Mouse (Mus musculus): ENCODE data around the gene Rabep2. TPM values are rescaled to one million over a fixed set of nuclear protein-coding genes. Genes with fewer than 3 reads are reported as not detected.

The Rabep2 gene
- polyA plus RNA-seq, 1 experiment from 2014 or later = 23.3 TPM

DNA sequence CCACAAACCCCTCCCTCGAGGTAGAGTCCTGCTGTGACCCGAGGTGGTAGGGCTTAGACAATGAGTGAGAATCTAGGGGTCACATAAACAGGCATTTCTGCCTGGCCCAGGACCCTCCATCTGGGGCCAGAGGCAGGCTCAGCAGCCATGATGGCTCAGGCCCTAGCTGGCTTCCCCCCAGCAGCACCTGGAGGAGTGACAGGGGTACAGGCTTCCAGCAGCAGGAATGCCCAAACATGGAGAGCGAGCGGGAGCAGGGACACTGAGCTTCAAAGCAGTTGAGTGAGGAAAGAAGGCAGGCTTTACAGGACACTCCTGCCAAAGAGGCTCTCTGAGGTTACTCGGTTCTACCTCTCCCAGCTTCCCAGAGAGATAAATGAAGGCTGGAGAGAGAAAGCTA is 36.3 kb downstream of the Rabep2 start:
- 18% methylated on average over 5 of the region's 5 CpGs for WGBS

DNA sequence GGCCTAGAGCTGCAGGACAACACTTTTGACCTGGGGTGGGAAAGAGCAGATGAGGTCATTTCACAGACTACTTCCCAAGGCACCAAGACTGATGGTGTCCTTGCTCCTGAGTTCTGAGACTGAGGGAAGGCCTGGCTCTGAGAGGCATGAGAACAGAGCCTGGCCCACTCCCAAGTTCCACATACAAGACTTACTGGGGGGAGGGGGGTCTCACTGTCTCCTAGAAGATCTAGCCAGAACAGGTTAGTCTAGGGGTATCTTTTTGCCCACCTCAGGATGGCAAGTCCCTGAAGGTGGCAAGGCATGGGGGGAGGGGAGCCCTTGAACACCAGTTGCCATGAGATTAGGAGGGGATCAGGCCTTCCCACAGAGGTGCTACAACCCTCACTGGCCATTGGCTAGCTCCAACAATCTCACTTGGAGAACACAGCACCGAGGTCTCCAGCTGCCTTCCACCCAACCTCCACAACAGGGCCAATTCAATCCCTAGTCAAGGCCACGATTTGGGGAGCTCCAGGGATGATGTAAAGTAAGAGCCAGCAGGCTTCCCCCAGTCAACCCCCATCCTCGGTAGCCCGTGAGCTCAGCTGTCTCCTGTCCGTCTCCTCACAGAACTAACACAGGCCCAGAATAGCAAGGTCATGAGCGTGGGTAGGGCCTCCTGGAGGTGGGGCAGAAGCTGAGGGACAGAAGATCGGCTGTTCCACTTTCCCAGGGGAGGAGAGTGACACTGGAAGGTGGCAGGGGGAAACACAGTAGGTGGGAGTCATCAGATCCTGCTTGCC is 36.9 kb downstream of the Rabep2 start:
- 12% methylated on average over 7 of the region's 7 CpGs for WGBS
- peak overlapping the region; percentile 83 for H3K27ac ChIP-seq (ENCODE audit: poor library complexity, severe bottlenecking)
- H3K4me2 ChIP-seq = peak overlapping the region; percentile 37; the same call in 1 of the 2 replicates
- 0 out of 2 replicates have a peak overlapping the region, but pooled peaks have one; percentile 27 for H3K9ac ChIP-seq
- H3K9me3 ChIP-seq (replicated peaks) = no peaks in the 10 kb centered on the region
- H3K36me3 ChIP-seq = peaks cover 44% of the 10 kb centered on the region
- H3K4me3 ChIP-seq = no peak overlapping the region
- ATAC-seq (ENCODE audit: insufficient number of reproducible peaks, low FRiP score) = no peak
- 0 out of 2 replicates have a peak, but pooled peaks cover 4% of the 10 kb centered on the region for H3K27me3 ChIP-seq (replicated peaks)
- peaks cover 42% of the 10 kb centered on the region for H3K4me1 ChIP-seq (replicated peaks)

More for the DNA sequence above, 36.3 kb downstream of the Rabep2 start:
- Histone ChIP-seq H3K4me2 (no peak overlapping the region), H3K9ac (0 out of 2 replicates have a peak overlapping the region, but pooled peaks have one; percentile 27), H3K36me3 (peaks cover 38% of the 10 kb centered on the region), H3K9me3 (replicated peaks) (no peaks in the 10 kb centered on the region), H3K4me1 (replicated peaks) (peaks cover 42% of the 10 kb centered on the region), H3K27ac (ENCODE audit: poor library complexity, severe bottlenecking) (peak overlapping the region; percentile 83), H3K4me3 (no peak overlapping the region), H3K27me3 (replicated peaks) (0 out of 2 replicates have a peak, but pooled peaks cover 4% of the 10 kb centered on the region)
- no peak for ATAC-seq (ENCODE audit: insufficient number of reproducible peaks, low FRiP score)

DNA sequence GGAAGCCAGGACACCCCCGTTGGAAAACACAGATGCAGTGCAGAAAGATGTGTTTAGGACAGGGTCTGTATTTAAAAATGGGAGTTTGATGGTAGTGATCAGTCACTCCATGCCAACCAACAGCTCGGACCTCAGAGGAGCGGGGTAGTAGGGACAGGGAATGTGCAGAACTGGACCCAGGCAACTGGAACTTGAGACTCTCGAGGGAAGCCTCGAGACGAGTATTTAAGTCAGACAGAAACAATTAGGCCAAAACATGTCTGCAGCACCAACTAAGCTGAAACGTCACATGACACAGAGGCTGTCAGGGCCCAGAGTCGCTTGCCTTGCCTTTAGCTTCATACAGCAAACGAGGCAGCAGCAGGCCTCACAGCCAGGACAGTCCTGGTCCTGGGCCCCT is 37.6 kb downstream of the Rabep2 start:
- H3K9ac ChIP-seq = no peak overlapping the region
- H3K9me3 ChIP-seq (replicated peaks) = no peaks in the 10 kb centered on the region
- WGBS = 58% methylated on average over 9 of the region's 9 CpGs
- H3K4me1 ChIP-seq (replicated peaks) = peaks cover 46% of the 10 kb centered on the region
- 0 out of 2 replicates have a peak overlapping the region, but pooled peaks have one; percentile 37 for H3K4me2 ChIP-seq
- 0 out of 2 replicates have a peak, but pooled peaks cover 4% of the 10 kb centered on the region for H3K27me3 ChIP-seq (replicated peaks)
- peak overlapping the region; percentile 83 for H3K27ac ChIP-seq (ENCODE audit: poor library complexity, severe bottlenecking)
- ATAC-seq (ENCODE audit: insufficient number of reproducible peaks, low FRiP score) = no peak
- H3K4me3 ChIP-seq = no peak overlapping the region
- peaks cover 50% of the 10 kb centered on the region for H3K36me3 ChIP-seq

DNA sequence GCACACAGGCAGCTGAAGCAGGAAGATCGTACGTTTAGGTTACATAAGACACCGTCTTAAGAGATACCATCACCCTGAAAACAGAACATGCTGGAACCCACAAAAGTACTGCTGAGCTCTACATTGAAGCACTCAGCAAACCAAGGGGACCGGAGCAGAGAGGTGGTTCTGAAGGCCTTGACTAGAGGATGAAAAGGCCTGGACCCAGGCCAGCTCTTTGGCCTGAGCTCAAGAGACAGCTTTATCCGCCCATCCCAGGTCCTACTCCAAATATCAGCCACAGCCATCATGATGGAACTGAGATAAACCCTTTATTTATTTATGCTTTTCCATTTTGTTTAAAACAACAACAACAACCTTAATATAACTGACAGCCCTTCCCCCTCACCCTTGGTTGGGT is 38.1 kb downstream of the Rabep2 start:
- peaks cover 56% of the 10 kb centered on the region for H3K36me3 ChIP-seq
- no peak overlapping the region for H3K9ac ChIP-seq
- no peak overlapping the region for H3K4me2 ChIP-seq
- 0 out of 2 replicates have a peak, but pooled peaks cover under 1% of the 10 kb centered on the region for H3K27me3 ChIP-seq (replicated peaks)
- ATAC-seq (ENCODE audit: insufficient number of reproducible peaks, low FRiP score) = no peak
- WGBS = 86% methylated on average over 5 of the region's 5 CpGs
- H3K9me3 ChIP-seq (replicated peaks) = no peaks in the 10 kb centered on the region
- H3K27ac ChIP-seq (ENCODE audit: poor library complexity, severe bottlenecking) = peak overlapping the region; percentile 83; the same call in 1 of the 2 replicates
- H3K4me1 ChIP-seq (replicated peaks) = peaks cover 48% of the 10 kb centered on the region
- no peak overlapping the region for H3K4me3 ChIP-seq

DNA sequence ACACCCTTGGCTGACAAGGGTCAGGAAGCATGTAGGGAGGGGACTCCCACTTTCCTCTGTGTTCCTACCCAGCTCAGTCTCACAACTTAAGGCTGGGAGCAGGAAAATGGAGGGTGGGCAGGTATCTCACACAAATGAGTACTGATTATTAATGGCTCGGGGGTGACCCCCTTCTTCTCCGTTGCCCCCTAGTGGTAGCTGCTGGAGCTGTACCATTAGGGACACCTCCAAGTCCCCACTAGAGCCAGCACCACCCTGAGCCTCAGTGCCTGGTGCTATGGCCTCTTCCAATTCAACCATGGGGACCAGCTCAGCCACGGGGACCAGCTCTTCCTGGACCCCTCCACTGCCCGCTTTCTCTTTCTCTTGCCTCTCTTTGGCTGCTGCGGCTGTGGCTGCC is 38.7 kb downstream of the Rabep2 start:
- Histone ChIP-seq H3K9ac (no peak overlapping the region), H3K4me2 (no peak overlapping the region), H3K9me3 (replicated peaks) (no peaks in the 10 kb centered on the region), H3K36me3 (peaks cover 61% of the 10 kb centered on the region), H3K27me3 (replicated peaks) (no peaks in the 10 kb centered on the region), H3K4me3 (no peak overlapping the region), H3K4me1 (replicated peaks) (peaks cover 45% of the 10 kb centered on the region), H3K27ac (ENCODE audit: poor library complexity, severe bottlenecking) (no peak overlapping the region)
- WGBS = 61% methylated on average over 5 of the region's 5 CpGs
- no peak for ATAC-seq (ENCODE audit: insufficient number of reproducible peaks, low FRiP score)

DNA sequence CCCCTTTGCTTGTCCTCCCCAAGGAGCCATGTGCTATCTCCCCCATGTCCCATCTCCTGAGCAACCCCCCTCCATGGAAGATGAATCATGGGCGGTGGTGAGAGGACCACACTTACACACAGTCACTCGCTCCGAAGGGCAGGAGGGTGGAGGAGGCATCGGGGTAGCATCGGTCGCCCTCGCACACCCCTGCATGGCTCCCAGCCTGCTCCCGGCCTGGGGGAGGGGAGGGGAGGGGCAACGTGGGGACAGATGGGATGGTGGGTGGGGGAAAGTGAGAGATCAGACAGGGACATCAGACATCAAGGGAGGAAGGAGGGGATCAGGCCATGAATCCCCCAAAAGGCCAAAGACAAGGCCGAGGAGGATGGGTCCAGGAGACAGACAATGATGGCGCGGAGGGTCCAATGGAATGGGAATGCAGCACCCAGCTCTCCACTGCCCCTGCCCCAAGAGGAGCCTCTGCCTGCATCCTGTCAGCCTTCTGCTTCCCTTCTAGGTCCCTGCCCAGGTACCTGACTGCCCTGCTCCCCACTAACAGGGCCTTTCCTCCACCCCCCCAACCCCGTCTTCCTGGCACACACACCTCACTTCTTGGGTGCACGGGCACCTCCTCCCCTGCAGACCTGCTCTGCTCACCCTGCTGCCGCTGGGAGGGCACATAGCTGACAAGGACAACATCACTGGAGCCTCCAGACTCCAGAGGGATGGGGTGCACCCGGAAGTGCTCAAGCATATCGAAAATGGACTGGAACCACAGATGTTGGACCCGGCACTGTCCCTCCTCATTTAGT is 39.5 kb downstream of the Rabep2 start:
- Histone ChIP-seq H3K9me3 (replicated peaks) (no peaks in the 10 kb centered on the region), H3K36me3 (peaks cover 68% of the 10 kb centered on the region), H3K27ac (ENCODE audit: poor library complexity, severe bottlenecking) (no peak overlapping the region), H3K4me1 (replicated peaks) (peaks cover 47% of the 10 kb centered on the region), H3K9ac (no peak overlapping the region), H3K4me3 (no peak overlapping the region), H3K4me2 (no peak overlapping the region), H3K27me3 (replicated peaks) (no peaks in the 10 kb centered on the region)
- ATAC-seq (ENCODE audit: insufficient number of reproducible peaks, low FRiP score) = no peak
- WGBS = 83% methylated on average over 18 of the region's 18 CpGs

DNA sequence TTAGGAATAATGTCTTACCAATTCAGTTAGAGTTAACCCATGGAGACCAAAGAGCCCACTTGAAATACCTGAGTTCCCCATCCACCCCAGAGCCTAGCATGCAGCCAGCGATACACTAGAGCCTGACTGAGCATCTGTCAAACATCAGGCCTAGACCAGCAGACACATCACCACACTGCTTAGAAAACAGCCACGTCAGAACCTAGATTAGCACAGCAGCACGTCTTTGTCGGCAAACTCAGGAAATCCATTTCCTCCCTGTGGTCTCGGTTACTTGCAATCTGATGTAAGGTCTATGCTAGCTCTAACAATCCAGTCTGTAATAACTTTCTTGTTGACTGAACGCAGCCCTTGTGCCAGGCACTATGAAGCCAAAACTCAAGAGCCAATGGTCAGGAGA is 41.5 kb downstream of the Rabep2 start:
- peaks cover 68% of the 10 kb centered on the region for H3K36me3 ChIP-seq
- no peak overlapping the region for H3K4me3 ChIP-seq
- H3K9me3 ChIP-seq (replicated peaks) = no peaks in the 10 kb centered on the region
- no peak overlapping the region for H3K4me2 ChIP-seq
- no peaks in the 10 kb centered on the region for H3K27me3 ChIP-seq (replicated peaks)
- no peak for ATAC-seq (ENCODE audit: insufficient number of reproducible peaks, low FRiP score)
- H3K9ac ChIP-seq = no peak overlapping the region
- H3K27ac ChIP-seq (ENCODE audit: poor library complexity, severe bottlenecking) = no peak overlapping the region
- 45% methylated on average over 6 of the region's 6 CpGs for WGBS
- peaks cover 39% of the 10 kb centered on the region for H3K4me1 ChIP-seq (replicated peaks)

DNA sequence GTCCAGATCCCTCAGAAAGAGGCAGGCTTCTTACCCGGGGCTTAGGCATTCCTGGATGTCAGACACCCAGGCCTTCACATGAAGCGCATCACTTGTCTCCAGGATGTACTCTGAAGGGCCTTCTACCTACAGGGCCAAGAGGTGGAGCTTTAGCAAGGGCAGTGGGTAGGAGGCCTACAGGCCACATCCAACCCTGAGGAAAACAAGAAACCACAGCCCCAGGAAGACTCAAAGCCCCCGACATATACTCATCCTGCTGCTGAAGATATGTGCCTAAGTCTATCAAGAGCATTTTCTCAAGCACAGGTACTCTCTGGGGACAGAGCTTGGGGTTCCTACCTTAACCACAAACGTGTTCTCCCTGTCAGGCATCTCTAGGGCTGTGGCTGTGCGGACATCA is 42.8 kb downstream of the Rabep2 start:
- no peak for ATAC-seq (ENCODE audit: insufficient number of reproducible peaks, low FRiP score)
- Histone ChIP-seq H3K27me3 (replicated peaks) (no peaks in the 10 kb centered on the region), H3K4me1 (replicated peaks) (peaks cover 33% of the 10 kb centered on the region), H3K27ac (ENCODE audit: poor library complexity, severe bottlenecking) (no peak overlapping the region), H3K9me3 (replicated peaks) (no peaks in the 10 kb centered on the region), H3K4me3 (no peak overlapping the region), H3K9ac (no peak overlapping the region), H3K36me3 (peaks cover 65% of the 10 kb centered on the region), H3K4me2 (no peak overlapping the region)
- 89% methylated on average over 5 of the region's 5 CpGs for WGBS

DNA sequence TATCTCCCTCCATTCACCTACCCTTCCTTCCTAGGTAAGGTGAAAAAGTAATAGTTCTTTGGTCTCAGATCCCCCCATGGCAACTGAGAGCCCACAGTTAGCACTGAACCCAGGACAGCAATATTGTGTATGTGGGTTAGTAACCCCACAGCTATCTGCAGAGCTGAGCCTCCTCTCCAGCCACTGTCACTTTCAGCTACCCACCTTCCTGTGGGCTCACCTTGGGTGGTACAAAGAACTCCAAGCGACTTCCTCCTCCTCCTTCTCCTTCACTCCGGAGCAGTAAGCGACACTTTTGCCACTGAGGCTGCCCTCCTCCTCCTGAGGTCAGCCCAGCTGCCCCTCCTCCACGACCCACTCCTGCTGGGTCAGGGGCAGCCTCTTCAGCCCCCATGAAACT is 43.3 kb downstream of the Rabep2 start:
- no peaks in the 10 kb centered on the region for H3K9me3 ChIP-seq (replicated peaks)
- no peak for ATAC-seq (ENCODE audit: insufficient number of reproducible peaks, low FRiP score)
- WGBS = 75% methylated on average over 4 of the region's 4 CpGs
- H3K27ac ChIP-seq (ENCODE audit: poor library complexity, severe bottlenecking) = no peak overlapping the region
- no peak overlapping the region for H3K4me3 ChIP-seq
- no peak overlapping the region for H3K4me2 ChIP-seq
- H3K27me3 ChIP-seq (replicated peaks) = no peaks in the 10 kb centered on the region
- H3K4me1 ChIP-seq (replicated peaks) = peaks cover 29% of the 10 kb centered on the region
- peaks cover 60% of the 10 kb centered on the region for H3K36me3 ChIP-seq
- no peak overlapping the region for H3K9ac ChIP-seq

DNA sequence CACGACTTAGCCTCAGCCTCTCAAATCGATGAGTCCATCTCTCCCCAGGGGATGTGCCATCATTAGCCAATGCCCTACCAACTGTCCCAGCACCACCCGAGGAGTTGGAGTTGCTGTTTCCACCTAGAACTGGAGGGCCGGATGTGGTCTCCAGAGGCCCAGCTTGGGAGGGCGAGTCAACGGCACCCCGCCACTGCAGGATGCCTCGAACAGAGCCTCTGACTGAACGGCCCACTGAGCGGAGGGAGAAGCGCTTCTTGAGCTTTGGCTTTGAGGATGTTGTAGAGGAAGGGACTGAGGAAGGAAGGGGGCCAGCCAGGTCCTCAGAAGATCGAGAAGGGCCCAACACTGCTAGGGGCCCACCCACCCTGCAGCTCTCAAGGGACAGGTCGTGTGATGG is 43.7 kb downstream of the Rabep2 start:
- Histone ChIP-seq H3K36me3 (peaks cover 56% of the 10 kb centered on the region), H3K4me1 (replicated peaks) (peaks cover 29% of the 10 kb centered on the region), H3K9ac (no peak overlapping the region), H3K27ac (ENCODE audit: poor library complexity, severe bottlenecking) (no peak overlapping the region), H3K4me2 (no peak overlapping the region), H3K27me3 (replicated peaks) (no peaks in the 10 kb centered on the region), H3K9me3 (replicated peaks) (no peaks in the 10 kb centered on the region), H3K4me3 (no peak overlapping the region)
- no peak for ATAC-seq (ENCODE audit: insufficient number of reproducible peaks, low FRiP score)
- WGBS = 87% methylated on average over 13 of the region's 13 CpGs

DNA sequence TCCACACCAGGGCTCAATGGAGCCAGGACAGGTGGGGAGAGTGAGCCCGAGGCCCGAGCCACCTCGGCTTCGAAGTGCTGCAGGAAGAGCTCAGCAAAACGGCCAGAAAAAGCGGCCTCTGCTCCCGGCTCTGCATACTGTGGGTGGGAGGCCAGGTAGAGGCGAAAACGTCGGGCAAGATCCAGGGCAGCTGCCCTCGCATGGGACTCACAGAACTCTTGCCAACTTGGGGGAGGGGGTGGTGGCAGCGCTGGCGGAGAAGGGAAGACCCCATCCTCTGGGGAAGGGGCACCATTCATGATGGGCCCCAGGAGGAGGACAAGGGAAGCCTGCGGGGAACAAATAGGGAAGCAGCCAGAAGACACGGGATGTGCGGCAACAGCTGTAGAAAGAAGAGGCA is 44.2 kb downstream of the Rabep2 start:
- Histone ChIP-seq H3K4me2 (no peak overlapping the region), H3K9ac (no peak overlapping the region), H3K27me3 (replicated peaks) (no peaks in the 10 kb centered on the region), H3K4me1 (replicated peaks) (peaks cover 29% of the 10 kb centered on the region), H3K27ac (ENCODE audit: poor library complexity, severe bottlenecking) (no peak overlapping the region), H3K9me3 (replicated peaks) (no peaks in the 10 kb centered on the region), H3K4me3 (no peak overlapping the region), H3K36me3 (peaks cover 52% of the 10 kb centered on the region)
- 89% methylated on average over 16 of the region's 16 CpGs for WGBS
- no peak for ATAC-seq (ENCODE audit: insufficient number of reproducible peaks, low FRiP score)
